Mouse (Mus musculus): ENCODE results near the gene Smpd1. TPM values are rescaled to one million over a fixed set of nuclear protein-coding genes. Genes with fewer than 3 reads are reported as not detected.

Gene Smpd1
- 36.8 and 52.4 TPM in 2 replicates for polyA plus RNA-seq (2016; fragmentation: Nextera tagmentation; extraction: Ambion mirVana)

GRCm38 (mm10) chr7:105554212-105554942, at the start of gene Smpd1:
Gene Smpd1, plus strand, starts transcription at chr7:105554360.
- DNase-seq (ENCODE audit: low spot score), result peak; percentile 87
- Histone ChIP-seq H3K27ac (peak within 1 kb of the TSS; percentile 90), H3K36me3 (peaks cover 30% of the 10 kb centered on the region), H3K9me3 (no peaks in the 10 kb centered on the region), H3K27me3 (ENCODE audit: insufficient read depth, poor library complexity, severe bottlenecking) (no peaks in the 10 kb centered on the region), H3K4me1 (replicated peaks) (peaks cover 29% of the 10 kb centered on the region), H3K4me3 (peak within 1 kb of the TSS; percentile 76)
- WGBS, result 4% methylated on average over 26 of the region's 26 CpGs

DNA sequence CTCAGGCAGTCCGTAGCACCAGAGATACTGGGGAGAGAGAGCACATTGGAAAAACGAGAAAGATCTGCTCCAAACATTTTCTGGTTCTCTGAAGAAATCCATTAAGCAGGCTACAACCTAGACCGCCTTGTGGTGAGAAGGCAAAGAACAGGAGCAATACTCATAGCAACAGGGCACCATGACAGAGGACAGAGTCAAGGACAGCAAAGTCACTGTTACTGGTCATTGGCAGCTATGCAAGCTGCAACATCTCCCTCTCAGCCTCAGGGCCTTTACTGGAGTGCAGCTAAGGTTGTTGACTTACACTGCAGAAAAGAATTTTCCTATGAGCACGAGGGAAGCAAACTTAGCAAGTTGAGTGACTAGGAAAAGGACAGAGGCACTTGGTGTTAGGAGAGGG, 46.9 kb upstream of the Smpd1 start:
- H3K4me3 ChIP-seq, result no peak overlapping the region
- DNase-seq (ENCODE audit: low spot score), result no peak
- H3K36me3 ChIP-seq, result no peaks in the 10 kb centered on the region
- H3K27me3 ChIP-seq (ENCODE audit: insufficient read depth, poor library complexity, severe bottlenecking), result no peaks in the 10 kb centered on the region
- H3K27ac ChIP-seq, result no peak overlapping the region
- H3K9me3 ChIP-seq, result no peaks in the 10 kb centered on the region
- 78% methylated on average over 4 of the region's 4 CpGs for WGBS
- no peaks in the 10 kb centered on the region for H3K4me1 ChIP-seq (replicated peaks)

DNA sequence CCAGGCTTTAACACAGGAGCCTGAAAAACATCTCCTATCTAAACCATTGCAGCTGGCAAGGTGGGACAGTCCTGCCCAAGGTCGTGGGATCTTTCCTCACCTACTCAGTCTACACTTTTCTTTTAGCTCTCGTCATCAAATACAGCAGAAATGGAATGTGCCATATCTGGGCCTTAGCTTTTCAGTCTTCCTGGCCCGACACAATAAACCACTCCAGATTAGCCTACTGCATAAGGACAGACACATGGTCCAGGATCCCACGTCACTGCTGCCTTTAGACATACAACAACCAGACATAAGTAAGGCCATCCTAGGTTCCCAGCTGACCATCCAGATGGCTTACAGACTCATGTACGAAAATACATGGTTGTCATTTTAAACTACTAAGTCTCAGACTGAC, 44.0 kb upstream of the Smpd1 start:
- Histone ChIP-seq H3K27ac (no peak overlapping the region), H3K36me3 (no peaks in the 10 kb centered on the region), H3K9me3 (no peaks in the 10 kb centered on the region), H3K27me3 (ENCODE audit: insufficient read depth, poor library complexity, severe bottlenecking) (no peaks in the 10 kb centered on the region), H3K4me3 (no peak overlapping the region), H3K4me1 (replicated peaks) (no peaks in the 10 kb centered on the region)
- 85% methylated on average over 5 of the region's 5 CpGs for WGBS
- DNase-seq (ENCODE audit: low spot score), result no peak

DNA sequence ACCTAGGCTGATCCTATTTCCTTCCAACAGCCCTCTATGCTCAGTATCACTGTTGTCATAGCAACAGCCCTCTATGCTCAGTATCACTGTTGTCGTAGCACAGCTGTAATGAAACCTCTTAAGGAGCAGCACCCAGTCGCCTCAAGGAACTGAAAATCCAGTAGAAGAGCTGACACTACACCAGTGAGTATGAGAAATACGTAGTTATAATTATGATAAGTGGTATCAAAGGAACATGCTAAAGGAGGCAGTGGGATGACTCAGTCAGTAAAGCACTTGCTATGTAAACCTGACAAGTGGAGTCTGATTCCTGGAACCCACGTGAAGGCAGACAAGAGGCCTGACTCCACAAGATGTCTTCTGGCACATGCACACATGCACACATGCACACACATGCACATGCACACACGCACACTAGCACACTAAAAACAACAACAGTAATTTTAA, 40.3 kb upstream of the Smpd1 start:
- H3K36me3 ChIP-seq, result no peaks in the 10 kb centered on the region
- DNase-seq (ENCODE audit: low spot score), result no peak
- no peaks in the 10 kb centered on the region for H3K9me3 ChIP-seq
- peaks cover 8% of the 10 kb centered on the region; the same call in 1 of the 2 replicates for H3K4me1 ChIP-seq (replicated peaks)
- H3K27me3 ChIP-seq (ENCODE audit: insufficient read depth, poor library complexity, severe bottlenecking), result no peaks in the 10 kb centered on the region
- no peak overlapping the region for H3K4me3 ChIP-seq
- H3K27ac ChIP-seq, result no peak overlapping the region
- WGBS, result 61% methylated on average over 5 of the region's 5 CpGs

- no peak overlapping the region for H3K27ac ChIP-seq
- DNase-seq (ENCODE audit: low spot score), result no peak
- no peaks in the 10 kb centered on the region for H3K9me3 ChIP-seq
- peaks cover 8% of the 10 kb centered on the region; the same call in 1 of the 2 replicates for H3K4me1 ChIP-seq (replicated peaks)
- no peak overlapping the region for H3K4me3 ChIP-seq
- 81% methylated on average over 5 of the region's 5 CpGs for WGBS
- H3K36me3 ChIP-seq, result no peaks in the 10 kb centered on the region
- H3K27me3 ChIP-seq (ENCODE audit: insufficient read depth, poor library complexity, severe bottlenecking), result no peaks in the 10 kb centered on the region
Measured at GRCm38 (mm10) chr7:105514561-105514960, 39.6 kb upstream of the Smpd1 start.

DNA sequence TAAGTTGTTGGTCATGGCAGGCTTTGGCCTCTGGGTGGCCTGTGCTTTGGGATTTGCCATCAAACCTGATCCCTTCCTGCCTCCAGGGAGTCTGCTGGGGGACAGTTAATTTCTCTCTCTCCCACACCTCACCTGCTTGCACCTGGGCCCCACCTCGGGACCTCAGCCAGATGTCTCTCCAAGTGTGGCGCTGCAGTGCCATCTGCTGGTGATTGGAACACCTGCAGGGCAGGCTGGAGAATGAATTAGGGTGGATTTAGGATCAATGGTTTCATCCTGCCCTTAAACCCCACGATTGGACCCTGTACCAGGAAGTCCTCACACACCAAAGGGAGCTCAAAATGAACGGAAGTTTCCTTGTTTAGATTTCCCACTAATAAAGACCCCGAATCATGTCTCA, 39.0 kb upstream of the Smpd1 start:
- WGBS, result 17% methylated on average over 5 of the region's 5 CpGs
- Histone ChIP-seq H3K9me3 (no peaks in the 10 kb centered on the region), H3K4me1 (replicated peaks) (peaks cover 10% of the 10 kb centered on the region; the same call in 1 of the 2 replicates), H3K27me3 (ENCODE audit: insufficient read depth, poor library complexity, severe bottlenecking) (no peaks in the 10 kb centered on the region), H3K4me3 (no peak overlapping the region), H3K27ac (no peak overlapping the region), H3K36me3 (no peaks in the 10 kb centered on the region)
- peak; percentile 58 for DNase-seq (ENCODE audit: low spot score)

DNA sequence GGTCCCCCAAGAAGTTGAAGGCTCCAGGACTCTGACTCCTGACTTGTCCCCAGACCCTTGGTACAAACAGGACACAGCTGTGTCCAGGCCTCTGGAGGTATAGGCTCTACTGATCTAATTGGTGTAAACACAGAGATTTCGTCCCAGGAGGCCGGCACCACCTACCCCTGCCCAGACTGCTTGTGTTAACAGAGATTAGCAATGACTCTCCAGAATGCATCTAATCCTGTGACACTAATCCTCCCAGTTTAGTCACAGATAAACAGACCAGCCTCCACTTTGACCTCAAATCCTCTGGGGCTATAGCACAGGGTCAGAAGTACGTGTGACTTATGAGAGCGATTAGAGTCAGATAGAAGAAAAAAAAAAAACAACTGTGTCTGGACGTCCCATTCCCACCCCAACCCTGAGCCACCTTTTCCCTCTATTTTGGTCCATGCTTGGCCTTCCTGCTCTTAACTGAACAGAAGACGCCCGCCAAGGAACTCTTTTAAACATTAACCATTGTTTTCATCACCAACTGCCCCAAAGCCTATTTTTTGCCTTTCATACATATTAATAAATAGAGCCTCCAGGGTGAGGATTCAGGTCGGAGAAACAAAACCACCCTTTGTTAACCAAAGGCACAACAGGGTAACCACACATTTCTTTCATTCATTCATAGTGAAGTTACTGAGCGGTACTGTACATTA, 37.3 kb upstream of the Smpd1 start:
- H3K9me3 ChIP-seq, result no peaks in the 10 kb centered on the region
- H3K27ac ChIP-seq, result no peak overlapping the region
- H3K36me3 ChIP-seq, result no peaks in the 10 kb centered on the region
- no peaks in the 10 kb centered on the region for H3K27me3 ChIP-seq (ENCODE audit: insufficient read depth, poor library complexity, severe bottlenecking)
- DNase-seq (ENCODE audit: low spot score), result no peak
- H3K4me1 ChIP-seq (replicated peaks), result peaks cover 12% of the 10 kb centered on the region; the same call in 1 of the 2 replicates
- H3K4me3 ChIP-seq, result no peak overlapping the region
- 46% methylated on average over 9 of the region's 9 CpGs for whole genome bisulfite sequencing

DNA sequence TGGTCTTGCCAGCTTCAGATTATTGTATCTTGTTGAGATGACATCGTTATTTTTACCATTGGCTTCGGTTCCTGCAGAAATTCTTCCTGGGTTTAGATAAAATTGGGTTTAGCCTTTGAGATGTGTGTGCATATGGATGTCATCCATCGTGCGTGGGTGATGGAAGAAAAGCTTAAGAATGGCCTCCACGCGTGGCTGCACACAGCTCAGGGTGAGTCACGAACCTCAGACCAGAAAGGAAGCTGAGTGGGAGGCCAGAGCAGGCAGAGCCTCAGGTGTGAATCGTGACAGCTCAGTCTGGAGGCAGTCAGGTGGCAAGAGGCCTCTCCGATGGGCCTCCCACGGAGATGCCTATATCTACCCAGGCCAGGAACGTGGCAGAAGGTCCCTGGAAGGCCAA, 34.8 kb upstream of the Smpd1 start:
- Histone ChIP-seq H3K9me3 (no peaks in the 10 kb centered on the region), H3K27ac (no peak overlapping the region), H3K4me3 (no peak overlapping the region), H3K27me3 (ENCODE audit: insufficient read depth, poor library complexity, severe bottlenecking) (no peaks in the 10 kb centered on the region), H3K36me3 (no peaks in the 10 kb centered on the region), H3K4me1 (replicated peaks) (peaks cover 12% of the 10 kb centered on the region; the same call in 1 of the 2 replicates)
- WGBS, result 73% methylated on average over 11 of the region's 11 CpGs
- DNase-seq (ENCODE audit: low spot score), result no peak

DNA sequence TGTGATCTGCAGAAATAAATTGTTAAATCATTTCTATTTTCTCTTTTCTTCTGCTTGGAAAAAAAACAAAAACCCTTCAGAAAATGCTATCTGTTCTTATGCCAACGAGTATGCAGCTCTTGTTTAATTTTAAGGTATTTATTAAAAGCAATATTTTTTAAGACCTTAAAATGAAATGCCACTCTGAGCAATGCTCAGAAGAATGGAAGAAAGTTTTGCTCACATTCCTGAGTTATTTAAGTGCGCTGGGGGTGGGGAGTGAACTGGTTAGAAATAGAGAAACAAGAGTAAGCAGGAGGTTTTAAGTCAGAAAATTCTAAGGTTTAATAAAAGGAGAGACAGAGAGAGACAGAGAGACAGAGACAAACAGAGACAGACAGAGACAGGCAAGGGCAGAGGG, 34.4 kb upstream of the Smpd1 start:
- H3K4me1 ChIP-seq (replicated peaks), result peaks cover 12% of the 10 kb centered on the region; the same call in 1 of the 2 replicates
- 73% methylated on average over 2 of the region's 2 CpGs for WGBS
- no peak overlapping the region for H3K27ac ChIP-seq

GRCm38 (mm10) chr7:105520201-105520600, 34.0 kb upstream of the Smpd1 start:
- no peak for DNase-seq (ENCODE audit: low spot score)
- 48% methylated on average over 6 of the region's 6 CpGs for WGBS
- Histone ChIP-seq H3K36me3 (no peaks in the 10 kb centered on the region), H3K9me3 (no peaks in the 10 kb centered on the region), H3K4me3 (no peak overlapping the region), H3K27ac (no peak overlapping the region), H3K27me3 (ENCODE audit: insufficient read depth, poor library complexity, severe bottlenecking) (no peaks in the 10 kb centered on the region), H3K4me1 (replicated peaks) (peaks cover 12% of the 10 kb centered on the region; the same call in 1 of the 2 replicates)

More for the DNA sequence above, 34.4 kb upstream of the Smpd1 start:
- Histone ChIP-seq H3K36me3 (no peaks in the 10 kb centered on the region), H3K27me3 (ENCODE audit: insufficient read depth, poor library complexity, severe bottlenecking) (no peaks in the 10 kb centered on the region), H3K4me3 (no peak overlapping the region), H3K9me3 (no peaks in the 10 kb centered on the region)
- DNase-seq (ENCODE audit: low spot score), result no peak

DNA sequence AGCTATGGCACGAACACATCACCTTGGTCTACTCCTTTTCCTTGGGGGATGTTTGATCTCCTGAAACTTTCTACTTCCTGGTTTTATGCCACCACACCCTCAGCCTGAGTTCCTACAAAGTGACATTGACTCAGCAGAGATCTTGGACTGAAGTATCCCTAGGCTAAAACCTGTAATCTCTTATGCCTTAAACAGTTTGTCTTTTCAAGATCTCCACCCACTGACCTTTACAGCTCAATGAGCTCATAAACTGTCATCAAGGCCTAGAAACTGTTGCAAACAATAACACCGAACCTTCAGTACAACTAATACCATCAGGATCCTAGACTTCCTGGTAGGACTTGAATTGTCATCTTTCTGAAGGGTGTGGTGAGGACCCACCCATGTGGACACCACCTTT, 29.9 kb upstream of the Smpd1 start:
- Histone ChIP-seq H3K36me3 (no peaks in the 10 kb centered on the region), H3K27ac (no peak overlapping the region), H3K27me3 (ENCODE audit: insufficient read depth, poor library complexity, severe bottlenecking) (no peaks in the 10 kb centered on the region), H3K4me3 (no peak overlapping the region), H3K9me3 (no peaks in the 10 kb centered on the region), H3K4me1 (replicated peaks) (0 out of 2 replicates have a peak, but pooled peaks cover 4% of the 10 kb centered on the region)
- DNase-seq (ENCODE audit: low spot score), result no peak
- 86% methylated on average over 2 of the region's 2 CpGs for WGBS

- H3K9me3 ChIP-seq, result no peaks in the 10 kb centered on the region
- H3K36me3 ChIP-seq, result no peaks in the 10 kb centered on the region
- peak; percentile 35 for DNase-seq (ENCODE audit: low spot score)
- WGBS, result 66% methylated on average over 1 of the region's 1 CpGs
- H3K4me3 ChIP-seq, result no peak overlapping the region
- H3K27me3 ChIP-seq (ENCODE audit: insufficient read depth, poor library complexity, severe bottlenecking), result no peaks in the 10 kb centered on the region
- no peak overlapping the region for H3K27ac ChIP-seq
- no peaks in the 10 kb centered on the region for H3K4me1 ChIP-seq (replicated peaks)
Measured at GRCm38 (mm10) chr7:105527306-105527937, 26.7 kb upstream of the Smpd1 start.

- no peak for DNase-seq (ENCODE audit: low spot score)
- Histone ChIP-seq H3K4me1 (replicated peaks) (no peaks in the 10 kb centered on the region), H3K9me3 (no peaks in the 10 kb centered on the region), H3K27ac (no peak overlapping the region), H3K4me3 (no peak overlapping the region), H3K36me3 (no peaks in the 10 kb centered on the region), H3K27me3 (ENCODE audit: insufficient read depth, poor library complexity, severe bottlenecking) (no peaks in the 10 kb centered on the region)
- 70% methylated on average over 4 of the region's 4 CpGs for WGBS
Measured at GRCm38 (mm10) chr7:105528094-105528493, 26.1 kb upstream of the Smpd1 start.
